In genomic region chr12:15970262-15970661, GRCm38 (mm10) we compare ENCODE assay signal across 22 mouse cellular contexts.
A peak's percentile ranks its signal among the peaks of the same experiment; 100 is the strongest.
DNase-seq lines count a peak whose midpoint lies in the region; ATAC-seq lines count a peak whose summit lies in the region.
"Had no signal": no experiment of that assay in that cellular context is flagged by ENCODE, and none has a peak within 500 bp of the region (broad histone marks: within the 10 kb centered on the region; RNA-seq: fewer than 3 reads in every experiment).

No protein-coding gene starts in this region.

- no peaks in the 10 kb centered on the region for H3K36me3 ChIP-seq in midbrain, embryonic 13.5 days
- H3K36me3 ChIP-seq: forebrain, embryonic 10.5 days; neural tube, embryonic 13.5 days; stomach, embryonic 15.5 days had no signal

- no peaks in the 10 kb centered on the region for H3K9me3 ChIP-seq in midbrain, embryonic 13.5 days
- H3K9me3 ChIP-seq: forebrain, embryonic 10.5 days; neural tube, embryonic 13.5 days; stomach, embryonic 15.5 days had no signal

- no peaks in the 10 kb centered on the region for H3K4me1 ChIP-seq in midbrain, embryonic 13.5 days (replicated peaks)
- H3K4me1 ChIP-seq: forebrain, embryonic 10.5 days; neural tube, embryonic 13.5 days; stomach, embryonic 15.5 days had no signal

- peak; percentile 27 for ATAC-seq in CD4-positive, CD25-positive, alpha-beta regulatory T cell, adult 4 months
- no peak for ATAC-seq in midbrain, embryonic 13.5 days
- no peak for ATAC-seq in erythroid progenitor cell, adult 5-6 weeks (replicated peaks; ENCODE audit: low FRiP score, poor library complexity, severe bottlenecking)
- ATAC-seq: forebrain, embryonic 16.5 days; hindbrain, embryonic 16.5 days; intestine, postnatal 0 days; midbrain, embryonic 16.5 days had no signal

- WGBS in midbrain, embryonic 13.5 days = 90% methylated on average over 2 of the region's 2 CpGs

- DNase-seq in adrenal gland, postnatal 36 days = peak; percentile 4 to 9
- DNase-seq in adrenal gland, postnatal 25 days = no peak
- DNase-seq in 3T3-L1 (ENCODE audit: low read depth, low spot score) = peak; percentile 46
- peak; percentile 34 for DNase-seq in fibroblast of lung, adult 2 months (ENCODE audit: low read depth)
- DNase-seq: cerebellum, adult 9-10 months; gastrocnemius, postnatal 36 days; kidney, postnatal 25 days; liver; lung, postnatal 4 days; thymus, postnatal 25 days had no signal

- no peak overlapping the region for H3K4me3 ChIP-seq in midbrain, embryonic 13.5 days (replicated peaks)
- H3K4me3 ChIP-seq: forebrain, embryonic 10.5 days; left cerebral cortex, adult 2 months; myocyte; neural tube, embryonic 13.5 days; stomach, embryonic 15.5 days had no signal

- no peak overlapping the region for H3K9ac ChIP-seq in midbrain, embryonic 13.5 days (replicated peaks)
- H3K9ac ChIP-seq: neural tube, embryonic 13.5 days; stomach, embryonic 15.5 days had no signal

- no peak overlapping the region for H3K27ac ChIP-seq in midbrain, embryonic 13.5 days
- H3K27ac ChIP-seq: forebrain, embryonic 10.5 days; left cerebral cortex, adult 2 months; neural tube, embryonic 13.5 days; stomach, embryonic 15.5 days had no signal

- H3K4me2 ChIP-seq in midbrain, embryonic 13.5 days (replicated peaks) = no peak overlapping the region
- H3K4me2 ChIP-seq: neural tube, embryonic 13.5 days; stomach, embryonic 15.5 days had no signal

- no peaks in the 10 kb centered on the region for H3K27me3 ChIP-seq in midbrain, embryonic 13.5 days
- H3K27me3 ChIP-seq: neural tube, embryonic 13.5 days; stomach, embryonic 15.5 days had no signal
